Mouse (Mus musculus) heart, adult 9 months (tissue): ENCODE data around the gene Mphosph8.

Experiments
- DNase-seq, 2 experiments: peaks; one replicate each; pipeline ENCODE4 v3.0.0; 2022; ENCODE audit warnings: low spot score in 2 of 2

Gene Mphosph8

GRCm38 (mm10) chr14:56667969-56668802, at the start of gene Mphosph8:
Gene Mphosph8 (plus strand): TSS chr14:56668248.
- DNase-seq = peak; percentile 99

GRCm38 (mm10) chr14:56620425-56620824, 47.6 kb upstream of the Mphosph8 start:
- DNase-seq = peak; percentile 6 to 8

GRCm38 (mm10) chr14:56626202-56626601, 41.8 kb upstream of the Mphosph8 start:
- DNase-seq = no peak

GRCm38 (mm10) chr14:56628336-56628735, 39.7 kb upstream of the Mphosph8 start:
- DNase-seq = no peak

GRCm38 (mm10) chr14:56631109-56631508, 36.9 kb upstream of the Mphosph8 start:
- no peak for DNase-seq

GRCm38 (mm10) chr14:56647206-56647605, 20.8 kb upstream of the Mphosph8 start:
- DNase-seq = no peak

GRCm38 (mm10) chr14:56649448-56649847, 18.6 kb upstream of the Mphosph8 start:
- no peak for DNase-seq

GRCm38 (mm10) chr14:56665651-56666050, 2.4 kb upstream of the Mphosph8 start:
- peak; percentile 33 to 39 for DNase-seq

- no peak for DNase-seq
Observed at GRCm38 (mm10) chr14:56666909-56667308, 1.1 kb upstream of the Mphosph8 start.

- no peak for DNase-seq
Observed at GRCm38 (mm10) chr14:56669046-56669620, 1.1 kb downstream of the Mphosph8 start.

- DNase-seq = no peak
Observed at GRCm38 (mm10) chr14:56685426-56685825, 17.4 kb downstream of the Mphosph8 start.

- no peak for DNase-seq
Observed at GRCm38 (mm10) chr14:56689116-56689515, 21.1 kb downstream of the Mphosph8 start.

- DNase-seq = no peak
Observed at GRCm38 (mm10) chr14:56689766-56690165, 21.7 kb downstream of the Mphosph8 start.

GRCm38 (mm10) chr14:56695495-56695894, 27.4 kb downstream of the Mphosph8 start:
- no peak for DNase-seq

- no peak for DNase-seq
Observed at GRCm38 (mm10) chr14:56697836-56698235, 29.8 kb downstream of the Mphosph8 start.

- DNase-seq = no peak
Observed at GRCm38 (mm10) chr14:56702644-56703043, 34.6 kb downstream of the Mphosph8 start.

- no peak for DNase-seq
Observed at GRCm38 (mm10) chr14:56705687-56706086, 37.6 kb downstream of the Mphosph8 start.

GRCm38 (mm10) chr14:56726493-56726892, 58.4 kb downstream of the Mphosph8 start:
- no peak for DNase-seq

- no peak for DNase-seq
Observed at GRCm38 (mm10) chr14:56740175-56740574, 72.1 kb downstream of the Mphosph8 start.
